Mouse (Mus musculus) B cell, adult 2 months (primary cell): ENCODE measurements around the gene Svs6.
"Not testable (repeated sequence)": the region's sequence is repeated elsewhere in the genome, so short reads cannot be mapped to it uniquely, and the experiment has no call there.

Experiments used
- DNase-seq, 2 experiments: peaks; one replicate each; pipeline ENCODE4 v3.0.0; 2022

Gene Svs6

GRCm38 (mm10) chr2:164316451-164316850 is at the start of gene Svs6:
Svs6 (plus strand) TSS chr2:164316751.
- DNase-seq: not testable (repeated sequence)

- no peak for DNase-seq
Observed at GRCm38 (mm10) chr2:164278359-164278758, 38.2 kb upstream of the Svs6 start, which contains the start of gene Svs4. Svs4 (minus strand) TSS chr2:164278459.

GRCm38 (mm10) chr2:164288968-164289367 is 27.6 kb upstream of the Svs6 start, which contains the start of gene Svs3a:
Svs3a (plus strand) TSS chr2:164289268.
- not testable (repeated sequence) for DNase-seq

GRCm38 (mm10) chr2:164312599-164312998 is 4.0 kb upstream of the Svs6 start:
- no peak for DNase-seq

- not testable (repeated sequence) for DNase-seq
Observed at GRCm38 (mm10) chr2:164315460-164315859, 1.1 kb upstream of the Svs6 start.

GRCm38 (mm10) chr2:164320983-164321382 is 4.4 kb downstream of the Svs6 start:
- no peak for DNase-seq

- not testable (repeated sequence) for DNase-seq
Observed at GRCm38 (mm10) chr2:164332440-164332839, 15.9 kb downstream of the Svs6 start, which contains the start of gene Svs5. Svs5 (plus strand) TSS chr2:164332740.

GRCm38 (mm10) chr2:164343732-164344131 is 27.2 kb downstream of the Svs6 start:
- DNase-seq: not testable (repeated sequence)

- DNase-seq: not testable (repeated sequence)
Observed at GRCm38 (mm10) chr2:164347697-164348096, 31.1 kb downstream of the Svs6 start.

GRCm38 (mm10) chr2:164348980-164349379 is 32.4 kb downstream of the Svs6 start:
- DNase-seq: peak; percentile 59 to 66

- DNase-seq: no peak
Observed at GRCm38 (mm10) chr2:164352697-164353096, 36.1 kb downstream of the Svs6 start.

GRCm38 (mm10) chr2:164353356-164353755 is 36.8 kb downstream of the Svs6 start:
- DNase-seq: no peak

- DNase-seq: no peak
Observed at GRCm38 (mm10) chr2:164356177-164356967, 39.8 kb downstream of the Svs6 start.

- peak; percentile 43 to 44 for DNase-seq
Observed at GRCm38 (mm10) chr2:164358373-164358772, 41.8 kb downstream of the Svs6 start.

- DNase-seq: no peak
Observed at GRCm38 (mm10) chr2:164359031-164359430, 42.5 kb downstream of the Svs6 start.

GRCm38 (mm10) chr2:164359668-164360067 is 43.1 kb downstream of the Svs6 start:
- no peak for DNase-seq

- no peak for DNase-seq
Observed at GRCm38 (mm10) chr2:164360974-164361657, 44.6 kb downstream of the Svs6 start.

GRCm38 (mm10) chr2:164366947-164367346 is 50.4 kb downstream of the Svs6 start:
- no peak for DNase-seq
